Mouse (Mus musculus): ENCODE results near the gene Fndc5.

Fndc5 gene

GRCm38 (mm10) chr4:129136579-129137391 lies at the start of gene Fndc5:
TSS of gene Fndc5 (plus strand) at chr4:129136999.
- in situ Hi-C loops (cut with MboI, MseI): no loop called here

DNA sequence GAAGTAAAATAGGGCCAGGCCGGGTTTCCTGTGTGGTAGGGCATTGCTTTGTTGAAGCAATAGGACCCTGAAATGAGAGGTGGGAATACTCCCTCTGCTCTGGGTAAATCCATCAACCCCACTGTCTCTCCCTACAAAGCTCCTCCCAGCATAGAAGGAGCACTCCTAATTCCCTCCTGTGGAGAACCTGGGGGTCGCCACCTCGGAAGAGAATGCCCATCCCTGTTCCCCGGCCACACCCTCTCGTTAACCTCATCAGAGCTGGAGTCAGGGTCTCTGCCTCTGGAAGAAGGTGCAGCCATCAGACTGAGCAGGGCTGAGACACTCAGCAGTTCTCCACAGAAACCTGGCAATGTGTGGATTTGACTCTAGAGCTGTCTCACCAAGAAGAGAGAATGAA lies 48.9 kb upstream of the Fndc5 start:
- in situ Hi-C loops (cut with MboI, MseI): loop anchor here (5.0 kb wide), 1 partner anchor 121 kb away; no protein-coding TSS in a partner anchor

DNA sequence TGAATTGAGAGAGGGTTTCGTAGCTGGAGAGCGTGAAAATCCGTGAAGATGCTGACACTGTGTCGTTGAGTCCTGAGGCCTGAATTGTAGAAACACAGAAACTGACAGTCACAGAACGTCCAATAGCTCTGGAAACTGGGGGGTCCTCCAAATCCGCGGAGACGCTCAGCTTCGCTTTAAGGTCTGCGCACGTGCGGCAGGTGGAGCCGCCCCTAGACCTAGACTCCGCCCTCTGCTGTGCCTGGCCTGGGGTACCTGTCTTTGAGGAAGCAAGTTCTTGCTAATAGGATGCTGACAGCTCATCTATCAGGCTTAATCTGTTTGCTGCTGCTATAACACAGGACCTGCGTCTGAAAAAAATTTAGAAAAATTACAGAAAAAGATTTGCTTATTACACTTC lies 41.5 kb upstream of the Fndc5 start:
- in situ Hi-C loops (cut with MboI, MseI): no loop called here

DNA sequence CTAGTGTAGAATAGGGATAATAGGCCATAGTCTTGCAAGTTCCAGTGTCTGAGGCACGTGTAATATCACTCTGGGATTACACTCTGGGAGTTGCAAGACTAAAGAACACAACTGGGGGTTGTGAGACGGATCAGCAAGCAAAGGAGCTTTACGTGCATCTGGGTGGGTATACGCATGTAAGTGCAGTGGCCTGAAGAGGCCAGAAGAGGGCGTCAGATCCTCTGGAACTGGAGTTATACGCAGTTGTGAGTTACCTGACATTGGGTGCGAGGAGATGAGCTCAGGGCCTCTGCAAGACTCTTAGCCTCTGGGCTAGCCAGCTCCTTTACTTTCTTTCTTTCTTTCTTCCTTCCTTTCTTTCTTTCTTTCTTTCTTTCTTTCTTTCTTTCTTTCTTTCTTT lies 39.8 kb upstream of the Fndc5 start:
- in situ Hi-C loops (cut with MboI, MseI): no loop called here

DNA sequence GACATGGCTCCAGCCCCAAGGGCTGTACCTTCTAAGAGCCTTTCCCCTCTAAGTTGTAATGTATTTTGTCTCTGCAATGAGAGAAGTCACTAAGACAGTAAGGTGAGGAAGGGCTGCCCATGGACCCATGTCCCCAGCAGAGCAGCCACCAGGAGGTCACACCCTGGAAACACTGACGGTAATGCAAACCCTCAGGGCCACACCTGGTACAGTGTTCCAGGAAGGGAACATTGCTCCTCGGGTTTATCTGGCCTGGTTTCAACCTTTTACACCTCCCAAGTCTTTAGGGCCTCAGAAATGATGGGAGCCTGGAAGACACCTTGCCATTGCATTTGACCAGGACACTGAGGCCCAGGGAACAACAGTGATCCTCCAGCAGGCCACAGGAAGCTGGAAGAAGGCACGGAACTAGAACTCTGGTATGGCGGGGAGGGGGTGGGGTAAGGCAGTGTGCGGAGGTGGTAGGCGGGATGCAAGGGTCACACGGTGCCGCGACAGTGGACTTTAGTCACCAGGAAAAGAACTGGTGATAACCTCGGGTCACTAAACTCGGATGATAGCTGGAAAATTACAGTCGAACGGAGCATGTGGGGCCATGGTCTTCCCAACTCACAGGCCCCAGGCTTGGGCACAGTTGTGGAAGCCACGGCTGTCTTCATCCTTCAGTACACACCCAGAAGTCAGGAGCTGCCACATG lies 34.5 kb upstream of the Fndc5 start:
- in situ Hi-C loops (cut with MboI, MseI): no loop called here

GRCm38 (mm10) chr4:129105356-129105755 lies 31.4 kb upstream of the Fndc5 start, which contains the start of gene Tmem54:
TSS of gene Tmem54 (plus strand) at chr4:129105548.
- in situ Hi-C loops (cut with MboI, MseI): no loop called here

GRCm38 (mm10) chr4:129106073-129106472 lies 30.7 kb upstream of the Fndc5 start:
- in situ Hi-C loops (cut with MboI, MseI): no loop called here

DNA sequence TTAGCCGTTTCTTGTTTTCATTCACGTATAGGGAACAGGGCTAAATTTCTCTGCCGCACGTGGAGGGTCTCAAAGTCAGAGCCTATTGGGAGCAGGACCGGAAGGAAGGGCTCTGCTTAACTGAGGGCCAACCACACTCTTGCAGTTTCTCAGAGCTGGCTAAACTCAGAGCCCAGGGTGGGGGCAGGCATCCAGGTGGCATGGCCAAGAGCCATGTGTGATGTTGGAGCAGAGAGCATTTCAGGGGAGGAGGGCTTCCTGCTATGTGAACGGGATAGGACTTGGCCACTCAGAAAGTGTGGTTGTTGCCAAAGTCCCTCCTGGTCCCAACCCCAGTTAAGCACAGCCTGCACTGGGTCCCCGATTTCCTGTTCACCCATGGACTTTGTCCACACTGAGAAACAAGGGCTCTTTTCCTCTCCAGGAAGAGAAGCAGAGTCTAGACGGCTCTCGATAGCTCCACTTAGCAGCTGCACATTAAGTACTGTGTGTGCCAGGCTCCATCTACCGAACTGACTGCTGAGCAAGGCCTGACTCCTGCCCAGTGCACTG lies 29.4 kb upstream of the Fndc5 start:
- in situ Hi-C loops (cut with MboI, MseI): no loop called here

GRCm38 (mm10) chr4:129108624-129109023 lies 28.2 kb upstream of the Fndc5 start:
- in situ Hi-C loops (cut with MboI, MseI): no loop called here

DNA sequence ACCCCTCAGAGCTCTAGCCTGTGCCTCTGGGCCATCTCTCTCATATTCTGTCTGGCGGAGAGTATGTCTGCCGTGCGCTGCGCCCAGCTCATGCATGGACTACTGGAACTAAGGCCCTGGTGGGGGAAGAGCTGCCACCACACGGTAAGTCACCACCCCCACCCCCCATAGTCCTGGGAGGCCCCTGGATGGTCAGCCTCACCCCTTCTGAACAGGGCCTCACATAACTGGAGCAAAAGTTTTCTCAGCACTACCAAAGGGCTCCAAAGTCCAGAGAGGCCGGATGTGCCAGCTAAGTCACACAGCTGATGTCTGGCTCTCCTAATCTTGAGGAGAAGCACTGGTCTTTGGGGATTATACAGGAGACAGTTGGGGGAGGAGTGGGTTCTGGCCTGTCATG lies 26.0 kb upstream of the Fndc5 start:
- in situ Hi-C loops (cut with MboI, MseI): no loop called here

DNA sequence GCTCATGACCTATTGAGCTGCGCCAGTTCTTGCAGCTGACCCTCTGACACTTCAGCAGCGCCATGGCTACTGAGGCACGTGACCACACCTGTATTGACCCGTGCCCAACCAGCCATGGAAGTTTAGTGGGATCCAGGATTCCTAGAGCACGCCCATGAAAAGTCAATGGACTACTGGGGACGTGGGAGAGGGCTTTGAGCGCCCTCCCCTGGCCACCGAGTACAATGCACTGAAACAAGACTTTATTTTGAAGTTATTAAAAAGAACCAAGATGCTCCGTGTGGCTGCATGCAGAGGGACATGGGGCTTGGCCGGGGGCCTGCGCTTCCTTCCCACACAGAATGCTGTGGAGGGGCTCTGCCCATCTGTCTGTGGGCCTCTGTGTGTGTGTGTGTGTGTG lies 25.4 kb upstream of the Fndc5 start:
- in situ Hi-C loops (cut with MboI, MseI): no loop called here

DNA sequence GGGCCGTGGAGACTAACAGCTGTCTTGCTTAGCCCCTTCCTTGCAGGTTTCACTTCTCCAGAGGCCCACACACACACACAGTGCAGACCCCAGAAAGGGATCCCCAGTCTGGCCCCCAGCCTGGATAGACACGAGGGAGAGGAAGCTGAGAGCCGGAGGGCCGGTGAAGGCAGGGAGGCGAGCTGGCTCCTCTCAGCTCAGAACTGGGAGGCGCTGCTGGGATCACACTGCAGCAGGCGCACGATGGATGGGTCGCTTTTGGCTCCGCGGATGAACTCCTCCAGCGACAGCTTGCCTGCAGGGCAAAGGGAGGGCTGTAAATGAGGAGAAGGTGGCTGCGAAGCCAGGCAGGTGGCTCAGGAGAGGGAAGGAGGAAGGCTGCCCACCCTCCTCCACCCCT lies 24.6 kb upstream of the Fndc5 start:
- in situ Hi-C loops (cut with MboI, MseI): no loop called here

- in situ Hi-C loops (cut with MboI, MseI): no loop called here
These were observed 23.5 kb upstream of the Fndc5 start for GRCm38 (mm10) chr4:129113083-129113988.

GRCm38 (mm10) chr4:129116703-129117102 lies 20.1 kb upstream of the Fndc5 start:
- in situ Hi-C loops (cut with MboI, MseI): no loop called here

GRCm38 (mm10) chr4:129117720-129118510 lies 18.9 kb upstream of the Fndc5 start:
- in situ Hi-C loops (cut with MboI, MseI): no loop called here

DNA sequence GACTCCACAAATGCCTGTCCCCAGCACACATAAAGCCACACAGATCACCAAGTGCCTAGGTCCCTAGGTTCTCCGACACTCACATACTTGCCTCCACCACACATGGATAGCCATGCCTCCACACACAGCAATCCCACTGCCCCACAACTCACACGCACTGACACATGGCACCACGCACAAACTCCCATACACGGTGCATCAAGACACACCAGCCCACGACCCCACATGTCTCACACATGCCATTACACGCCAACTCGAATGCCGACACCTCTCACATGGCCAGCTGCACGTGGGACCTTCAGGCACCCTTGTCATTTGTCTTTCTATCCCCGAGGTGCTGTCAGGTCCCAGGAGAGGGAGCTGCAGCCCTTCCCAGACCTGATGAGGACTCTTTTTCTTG lies 17.1 kb upstream of the Fndc5 start:
- in situ Hi-C loops (cut with MboI, MseI): no loop called here

DNA sequence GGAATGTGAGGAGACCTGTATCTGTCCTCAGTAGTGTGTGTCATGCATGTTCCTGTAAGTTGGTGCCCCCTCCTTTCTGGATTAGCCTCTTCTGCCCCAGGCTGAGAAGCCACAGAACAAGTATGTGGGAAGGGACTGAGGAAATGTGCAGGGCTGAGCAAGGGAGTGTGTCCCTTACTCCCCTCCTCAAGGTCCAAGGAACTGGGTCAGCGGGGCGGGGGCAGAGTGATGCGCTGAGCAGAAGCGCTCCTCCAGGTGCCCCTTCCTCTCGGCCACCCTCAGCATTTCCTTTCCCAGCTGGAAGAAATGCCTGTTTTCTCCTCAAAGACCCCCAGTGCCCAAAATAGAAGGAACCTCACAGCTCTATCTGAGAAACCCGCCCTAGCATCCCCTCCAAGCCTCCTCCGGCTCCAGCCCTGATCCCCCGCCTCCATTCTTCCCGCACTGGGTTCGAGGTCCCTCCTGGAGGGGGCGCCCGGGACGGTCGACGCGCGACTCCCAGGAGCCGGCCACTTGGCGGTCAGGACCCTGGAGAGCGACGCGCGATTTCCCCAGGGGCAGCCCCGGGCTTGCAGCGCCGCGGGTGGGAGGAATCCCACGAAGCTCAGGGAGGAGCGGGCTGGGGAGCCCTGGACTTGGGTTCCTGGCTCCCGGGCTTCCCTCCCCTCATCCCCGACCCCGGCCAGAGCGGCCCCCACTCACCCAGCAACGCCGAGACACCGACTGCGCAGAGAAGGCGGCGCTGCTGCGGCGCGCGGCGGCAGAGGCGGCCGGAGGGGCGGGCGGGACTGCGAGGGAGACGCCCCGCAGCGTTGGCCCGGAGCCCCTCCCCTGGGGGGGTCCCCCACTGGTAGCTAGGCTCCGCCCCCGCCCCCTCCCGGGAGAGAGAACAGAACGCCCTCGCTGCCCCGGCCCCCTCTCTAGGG lies 16.0 kb upstream of the Fndc5 start:
- in situ Hi-C loops (cut with MboI, MseI): no loop called here

DNA sequence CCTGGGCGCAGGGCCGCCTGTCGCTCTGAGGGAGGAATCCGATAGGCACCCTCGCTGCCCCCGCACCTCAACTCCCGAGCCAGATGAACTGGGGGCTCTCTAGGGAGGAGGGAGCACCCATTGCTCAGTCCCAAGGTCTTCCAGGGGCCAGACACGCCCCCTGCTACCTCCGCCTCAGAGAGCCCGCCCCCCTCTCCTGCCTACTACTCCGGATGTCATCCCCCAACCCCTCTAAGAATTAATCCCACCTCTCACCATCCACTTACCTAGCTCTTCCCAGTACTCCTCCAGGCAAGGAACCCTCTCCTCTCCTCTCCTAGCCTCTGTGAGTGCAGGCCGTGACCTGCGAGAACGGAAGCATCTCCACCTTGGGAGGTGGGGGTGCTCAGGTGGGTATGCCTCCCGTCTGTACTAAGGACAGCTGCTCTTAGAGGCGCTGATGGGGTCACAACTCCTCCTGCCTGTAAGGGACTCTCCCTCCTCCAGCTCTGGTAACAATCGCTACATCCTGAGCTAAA lies 15.2 kb upstream of the Fndc5 start, which contains the start of gene Hpca:
Gene Hpca (minus strand): TSS at position 468 of the 518 bp plus-strand sequence.
- in situ Hi-C loops (cut with MboI, MseI): no loop called here

GRCm38 (mm10) chr4:129122107-129122506 lies 14.7 kb upstream of the Fndc5 start:
- in situ Hi-C loops (cut with MboI, MseI): no loop called here

All from T-helper 2 cell (primary cell).